Mouse (Mus musculus) adrenal gland, postnatal 36 days (tissue): Measurements from ENCODE around the gene Rpl27. TPM values are rescaled to one million over a fixed set of nuclear protein-coding genes. Genes with fewer than 3 reads are reported as not detected.
"Not testable (repeated sequence)": the region's sequence is repeated elsewhere in the genome, so short reads cannot be mapped to it uniquely, and the experiment has no call there.

Experiments
- DNase-seq, 2 experiments: peaks; one replicate each; pipeline ENCODE4 v3.0.0; 2021; ENCODE audit warnings: mixed read lengths in 1 of 2
- total RNA-seq, 2 experiments: library from RNA; stranded (reverse); gene quantifications; 2 replicates each; pipeline ENCODE4 v1.2.3; 2021

Rpl27 gene
- total RNA-seq, 2 experiments from 2014 or later = 77.7 to 94.3 TPM

DNA sequence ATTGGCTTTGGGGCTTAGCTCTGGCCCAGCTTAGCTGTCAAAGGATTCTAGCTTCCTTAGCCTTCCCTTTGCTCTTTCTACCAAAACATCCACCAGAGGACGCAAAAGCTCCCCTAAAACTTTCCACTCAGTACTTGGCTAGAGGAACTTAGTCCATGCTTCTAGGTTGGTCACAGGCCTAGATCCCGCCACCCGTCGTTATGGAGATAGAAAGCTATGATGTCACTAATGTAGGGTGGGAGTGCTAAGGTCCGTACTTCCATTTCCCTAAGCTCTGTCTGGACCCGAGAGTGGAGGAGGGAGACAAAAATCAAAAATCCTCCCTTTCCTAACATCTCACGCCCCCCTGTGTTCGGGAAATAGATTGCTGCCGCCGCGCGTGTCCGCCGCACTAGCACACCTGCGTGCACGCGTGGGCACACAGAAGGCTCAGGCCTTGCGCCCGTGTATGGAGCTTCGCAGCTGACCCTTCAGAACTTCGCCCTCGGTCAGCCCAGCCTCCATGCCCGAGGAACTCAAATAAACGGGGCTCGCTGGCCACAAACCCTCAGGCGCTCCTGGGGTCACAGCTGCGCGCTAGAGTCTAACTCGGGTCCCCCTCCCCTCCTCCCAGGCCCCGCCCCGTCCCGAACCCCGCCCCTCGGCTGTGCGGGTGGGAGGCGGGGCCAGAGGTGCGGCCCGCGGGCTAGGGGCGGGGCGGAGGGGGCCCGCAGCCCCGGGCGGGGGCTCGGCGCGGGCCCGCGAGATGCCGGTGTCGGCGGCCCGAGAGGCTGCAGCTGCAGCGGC lies 25.6 kb downstream of the Rpl27 start:
- DNase-seq = peak; percentile 76 to 87

DNA sequence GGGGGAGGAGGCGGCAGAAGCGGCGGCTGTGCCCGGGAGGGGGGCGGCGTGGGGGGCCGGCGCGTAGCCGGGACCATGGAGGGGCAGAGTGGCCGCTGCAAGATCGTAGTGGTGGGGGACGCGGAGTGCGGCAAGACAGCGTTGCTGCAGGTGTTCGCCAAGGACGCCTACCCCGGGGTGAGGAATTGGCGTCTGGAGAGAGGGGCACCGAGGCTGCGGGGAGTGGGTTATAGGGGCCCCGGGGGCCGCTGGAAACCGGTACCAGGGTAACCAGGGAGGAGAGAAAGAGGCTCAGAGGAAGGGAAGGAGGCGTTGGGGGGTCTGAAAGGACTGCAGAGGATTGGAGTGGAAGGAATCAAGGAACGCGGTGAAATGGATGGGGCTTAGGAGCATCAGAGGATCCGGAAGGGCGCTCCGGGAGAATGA lies 26.2 kb downstream of the Rpl27 start:
- no peak for DNase-seq

DNA sequence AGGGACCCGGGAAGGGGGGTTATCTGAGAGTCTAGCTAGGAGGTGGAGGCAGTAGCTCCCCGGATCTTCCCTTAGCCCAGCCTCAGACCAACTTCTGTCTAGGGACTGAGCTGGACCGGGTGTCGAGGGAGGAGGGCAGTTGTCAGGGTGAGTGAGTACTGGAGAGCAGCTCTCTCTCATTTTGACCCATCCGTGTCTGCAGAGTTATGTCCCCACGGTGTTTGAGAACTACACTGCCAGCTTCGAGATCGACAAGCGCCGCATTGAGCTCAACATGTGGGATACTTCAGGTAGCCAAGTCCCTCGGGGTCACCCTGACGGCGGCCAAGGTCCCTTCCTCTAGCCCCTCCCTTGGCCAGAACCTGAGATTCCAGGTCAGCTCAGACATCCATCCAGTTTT lies 26.6 kb downstream of the Rpl27 start:
- no peak for DNase-seq

DNA sequence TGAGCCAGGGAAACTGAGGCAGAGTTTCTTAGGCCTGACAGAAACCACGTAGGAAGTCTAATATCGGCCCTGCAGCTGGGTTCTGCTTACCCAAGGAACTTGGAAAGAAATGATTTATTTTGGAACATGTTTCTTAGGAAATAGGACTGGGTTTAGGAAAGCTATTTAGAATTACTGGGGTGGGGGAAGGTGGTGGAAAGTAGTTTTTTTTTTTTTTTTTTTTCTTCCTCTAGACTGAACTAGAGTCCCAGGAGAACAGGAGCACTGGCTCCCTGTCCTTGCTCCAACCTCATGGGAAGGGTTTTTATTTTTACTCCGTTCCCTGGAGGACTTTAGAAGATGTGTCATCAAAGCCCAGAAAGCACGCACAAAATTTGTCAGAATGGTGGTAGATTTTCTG lies 27.1 kb downstream of the Rpl27 start:
- no peak for DNase-seq

DNA sequence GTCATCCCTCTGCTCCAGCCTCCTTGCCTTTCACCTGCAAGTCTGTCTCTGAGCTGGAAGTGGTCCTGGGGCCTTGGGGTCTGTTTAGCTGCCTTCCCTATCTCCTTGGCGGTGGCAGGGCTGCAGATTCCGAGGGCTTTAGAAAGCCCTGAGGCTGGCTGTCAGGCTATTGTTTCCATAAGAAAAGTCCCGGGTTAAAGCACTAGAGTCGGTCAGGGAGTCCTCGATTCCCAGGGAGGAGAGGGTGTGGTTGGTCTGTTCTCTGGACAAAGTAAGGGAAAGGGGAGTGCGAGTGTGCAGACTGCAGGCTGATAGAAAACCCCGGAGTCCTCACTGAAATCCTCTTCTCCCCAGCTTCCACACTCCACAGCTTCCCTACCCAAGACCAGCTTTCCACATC lies 28.1 kb downstream of the Rpl27 start:
- DNase-seq = no peak

DNA sequence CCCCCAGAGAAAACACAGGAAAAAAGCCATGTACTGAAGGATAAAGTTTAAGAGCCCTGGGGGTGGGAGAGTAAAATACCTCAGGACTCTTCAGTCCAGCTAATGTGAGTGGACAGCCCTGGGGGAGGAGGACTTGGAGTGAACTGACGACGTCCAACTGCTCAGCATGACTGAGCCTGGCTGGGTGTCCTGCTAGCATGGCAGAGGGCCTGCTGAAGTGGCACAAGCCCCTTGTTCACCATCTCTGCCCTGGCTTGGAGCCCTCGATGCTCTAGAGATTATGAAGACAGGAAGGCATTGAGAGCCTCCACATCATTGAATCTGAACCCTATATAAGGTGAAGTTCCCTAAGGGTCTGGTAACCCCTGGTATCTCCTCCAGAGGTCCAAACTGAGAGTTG lies 29.8 kb downstream of the Rpl27 start:
- no peak for DNase-seq

DNA sequence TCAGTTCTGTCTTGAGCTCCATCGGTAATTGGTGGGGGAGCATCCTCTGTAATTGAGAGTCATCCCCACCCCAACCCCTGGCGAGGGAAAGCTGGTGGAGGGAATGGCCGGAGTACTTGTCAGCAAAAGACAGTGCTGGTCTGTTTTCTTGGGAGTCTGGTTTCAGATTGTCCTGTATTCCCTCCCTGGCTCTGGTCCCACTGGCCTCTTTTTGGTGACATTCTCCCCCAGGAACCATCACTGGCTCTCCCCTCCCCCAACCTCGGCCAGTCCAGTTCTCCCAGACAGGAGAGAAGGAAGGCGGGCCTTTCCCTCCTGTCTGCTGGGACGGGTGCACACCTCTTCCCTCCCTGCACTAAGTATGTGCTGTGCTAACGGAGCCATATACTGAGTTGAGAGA lies 30.2 kb downstream of the Rpl27 start:
- DNase-seq = no peak

DNA sequence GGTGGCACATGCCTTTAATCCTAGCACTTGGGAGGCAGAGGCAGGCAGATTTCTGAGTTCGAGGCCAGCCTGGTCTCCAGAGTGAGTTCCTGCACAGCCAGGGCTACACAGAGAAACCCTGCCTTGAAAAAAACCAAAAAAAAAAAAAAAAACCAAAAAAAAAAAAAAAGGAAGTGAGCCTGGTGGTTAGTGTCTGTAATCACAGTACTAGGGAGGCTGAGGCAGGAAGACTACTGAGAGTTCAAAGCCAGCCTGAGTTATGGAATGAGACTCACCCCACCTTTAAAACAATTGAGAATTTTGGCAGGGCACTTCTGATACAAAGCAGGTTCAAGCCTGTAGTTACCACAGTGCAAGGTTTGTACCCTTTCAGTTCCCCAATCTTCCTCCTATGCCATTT lies 31.6 kb downstream of the Rpl27 start:
- DNase-seq = not testable (repeated sequence)

DNA sequence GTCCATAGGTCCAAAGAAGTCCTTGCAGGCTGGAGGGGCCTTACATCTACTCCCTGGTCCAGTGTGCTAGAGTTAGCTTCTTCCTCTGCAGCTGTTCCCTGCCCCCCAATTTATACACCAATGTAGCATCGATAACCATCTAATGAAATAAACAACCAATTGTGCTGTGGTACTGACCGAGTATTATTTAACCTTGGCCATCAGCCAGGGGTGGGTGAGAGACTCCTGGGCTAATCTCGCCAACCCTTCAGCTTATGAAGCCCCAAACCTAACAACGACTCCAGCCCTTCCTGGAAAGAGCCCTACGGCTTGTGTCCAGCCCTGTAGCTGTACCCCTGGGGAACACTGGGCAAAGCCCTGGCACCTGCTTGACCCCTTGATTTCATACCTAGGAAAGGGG lies 32.2 kb downstream of the Rpl27 start:
- DNase-seq = no peak

DNA sequence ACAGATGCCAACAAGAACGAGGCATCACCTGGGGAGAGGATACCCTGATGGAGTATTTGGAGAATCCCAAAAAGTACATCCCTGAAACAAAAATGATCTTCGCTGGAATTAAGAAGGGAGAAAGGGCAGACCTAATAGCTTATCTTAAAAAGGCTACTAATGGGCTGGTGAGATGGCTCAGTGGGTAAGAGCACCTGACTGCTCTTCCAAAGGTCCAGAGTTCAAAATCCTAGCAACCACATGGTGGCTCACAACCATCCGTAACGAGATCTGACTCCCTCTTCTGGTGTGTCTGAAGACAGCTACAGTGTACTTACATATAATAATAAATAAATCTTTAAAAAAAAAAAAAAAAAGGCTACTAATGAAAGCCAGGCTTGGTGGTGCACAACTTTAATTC lies 34.3 kb downstream of the Rpl27 start:
- not testable (repeated sequence) for DNase-seq

DNA sequence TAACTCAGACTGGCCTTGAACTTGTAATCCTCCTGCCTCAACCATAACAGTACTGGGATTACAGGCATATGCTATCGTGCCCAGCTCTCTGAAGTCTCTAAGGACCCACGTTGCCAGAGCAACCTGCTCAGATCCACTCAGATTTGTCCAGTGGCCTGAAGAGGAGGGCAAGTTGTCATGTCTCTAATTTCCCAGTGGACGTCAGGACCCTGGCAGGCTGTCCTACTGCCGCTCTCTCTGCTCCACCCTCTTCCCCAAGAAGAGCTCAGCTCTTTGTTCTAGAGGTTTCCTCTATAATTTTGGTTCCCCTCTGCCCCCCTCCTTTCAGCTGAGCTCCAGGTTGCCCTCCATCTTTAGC lies 35.1 kb downstream of the Rpl27 start:
- no peak for DNase-seq

DNA sequence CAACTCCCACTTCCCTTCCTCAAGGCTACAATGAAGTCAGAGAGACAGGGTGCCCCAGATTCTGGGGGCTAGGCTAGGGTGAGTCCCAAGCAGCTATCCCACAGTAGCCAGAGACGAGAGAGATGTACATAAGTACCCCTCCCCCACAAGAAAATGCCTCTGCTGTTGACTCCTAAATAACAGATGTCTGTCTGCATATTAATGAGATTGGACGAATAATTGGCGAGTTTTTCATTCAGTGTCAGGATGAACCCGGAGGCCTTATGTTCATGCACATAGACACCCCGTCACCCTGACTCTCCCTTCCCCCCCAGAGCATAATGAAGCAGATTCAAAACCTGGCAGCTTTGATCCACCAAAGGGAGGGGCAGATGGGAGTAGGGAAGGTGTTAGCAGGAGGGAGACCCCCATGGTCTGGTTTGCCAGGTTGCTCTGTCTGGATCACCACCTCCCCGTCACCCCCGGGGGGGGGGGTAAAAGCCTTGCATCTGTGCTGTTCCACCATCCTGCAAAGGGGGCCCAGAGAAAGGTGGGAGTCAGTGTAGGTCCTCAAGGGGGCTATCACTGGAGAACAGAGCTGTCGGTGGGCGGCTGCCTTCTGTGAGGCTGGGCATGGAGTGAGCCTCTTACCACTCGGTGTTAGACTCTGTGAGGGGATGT lies 35.6 kb downstream of the Rpl27 start:
- no peak for DNase-seq

DNA sequence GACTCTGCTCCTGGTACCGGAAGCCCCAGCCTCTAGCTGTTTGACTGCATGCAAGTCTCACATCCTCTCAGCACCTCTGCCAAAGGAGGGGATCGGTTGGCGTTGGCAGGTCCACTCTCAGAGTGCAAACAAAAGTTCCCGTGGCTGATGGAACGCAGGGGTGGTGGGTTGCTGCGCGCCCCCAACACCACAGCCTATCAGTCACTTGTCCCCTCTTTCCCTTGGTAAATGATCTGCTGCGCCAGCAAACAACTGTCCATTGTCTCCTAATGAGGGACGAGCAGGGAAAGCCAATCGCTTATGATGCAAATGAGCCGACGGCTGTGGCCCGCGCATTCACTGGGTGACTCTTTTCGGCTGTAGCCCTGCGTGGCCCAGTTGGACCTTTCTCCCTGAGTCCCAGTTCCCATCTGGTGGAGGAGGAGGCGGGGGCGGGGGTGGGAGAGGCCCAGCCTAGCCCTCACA lies 37.1 kb downstream of the Rpl27 start:
- no peak for DNase-seq

DNA sequence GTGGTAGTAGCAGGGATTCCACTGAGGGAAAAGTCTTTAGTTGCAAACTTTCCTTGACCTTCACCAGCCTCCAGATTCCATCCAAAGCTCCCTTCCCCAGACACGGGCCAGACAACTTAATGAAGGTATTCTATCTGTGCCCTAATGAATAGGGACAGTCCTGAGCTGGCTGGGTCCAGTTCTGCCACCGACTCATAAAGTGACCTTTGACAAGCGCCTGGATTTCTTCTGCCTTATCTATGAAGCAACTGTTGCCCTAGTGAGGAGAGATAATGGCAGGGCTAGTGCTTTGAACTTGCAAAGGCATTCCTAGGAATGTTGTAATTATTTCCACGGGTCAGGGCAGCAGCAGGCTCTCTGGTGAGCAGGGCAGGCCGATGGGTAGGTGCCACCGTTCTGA lies 38.8 kb downstream of the Rpl27 start:
- no peak for DNase-seq

DNA sequence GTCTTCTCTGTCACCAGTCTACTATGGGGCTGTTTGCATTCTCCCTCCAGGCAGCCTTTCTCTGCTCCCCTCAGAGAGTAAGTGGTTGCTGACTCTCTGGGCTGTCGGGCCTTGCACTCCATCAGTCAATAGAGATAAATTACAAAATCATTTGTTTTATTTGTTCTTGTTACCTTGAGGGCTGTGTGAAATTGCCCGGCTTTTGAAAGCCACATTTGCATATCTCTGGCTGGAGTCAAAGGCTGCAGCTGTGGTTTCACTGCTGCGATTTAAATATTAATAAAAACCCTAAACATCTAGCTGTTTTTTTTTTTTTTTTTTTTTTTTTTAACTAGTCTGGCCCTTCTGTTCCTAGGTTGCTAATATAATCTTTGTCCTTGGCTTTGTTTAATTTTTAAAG lies 41.7 kb downstream of the Rpl27 start:
- DNase-seq = no peak

DNA sequence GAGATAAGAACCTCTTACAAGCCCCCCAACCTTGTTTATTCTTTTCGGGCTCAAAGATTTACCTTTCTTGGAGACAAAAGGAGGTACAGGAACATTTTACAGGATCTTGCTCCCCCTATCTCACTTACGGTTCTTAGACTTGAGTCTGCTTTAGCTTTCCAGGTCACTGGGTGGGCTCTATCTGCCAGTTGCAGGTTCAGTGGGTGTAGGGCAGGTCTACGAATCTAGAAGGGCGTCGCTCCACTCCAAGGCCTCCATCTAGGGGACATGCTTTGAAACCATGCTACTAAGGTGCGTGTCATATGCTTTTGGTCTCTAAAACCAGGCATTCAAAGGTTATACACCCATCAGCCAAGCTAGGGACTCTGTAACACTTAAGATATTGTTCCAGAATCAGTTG lies 42.1 kb downstream of the Rpl27 start:
- no peak for DNase-seq

DNA sequence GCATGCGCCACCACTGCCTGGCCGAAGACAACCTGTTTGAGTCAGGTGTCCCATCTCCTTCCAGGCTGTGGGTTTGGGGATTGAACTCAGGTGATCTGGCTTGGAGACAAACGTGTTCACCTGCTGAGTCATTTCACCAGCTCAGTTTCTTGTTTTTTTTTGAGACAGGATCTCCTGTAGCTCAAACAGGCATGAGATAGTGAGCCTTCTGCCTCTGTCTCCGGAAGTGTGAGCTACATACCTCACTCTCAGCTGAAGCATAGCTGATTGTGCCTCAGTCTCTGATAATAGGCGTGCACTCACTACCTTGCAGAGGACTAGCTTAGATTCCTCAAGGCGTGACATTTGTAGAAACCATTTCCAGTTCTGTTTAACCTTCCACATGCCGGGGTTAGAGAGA lies 42.7 kb downstream of the Rpl27 start:
- DNase-seq = no peak

DNA sequence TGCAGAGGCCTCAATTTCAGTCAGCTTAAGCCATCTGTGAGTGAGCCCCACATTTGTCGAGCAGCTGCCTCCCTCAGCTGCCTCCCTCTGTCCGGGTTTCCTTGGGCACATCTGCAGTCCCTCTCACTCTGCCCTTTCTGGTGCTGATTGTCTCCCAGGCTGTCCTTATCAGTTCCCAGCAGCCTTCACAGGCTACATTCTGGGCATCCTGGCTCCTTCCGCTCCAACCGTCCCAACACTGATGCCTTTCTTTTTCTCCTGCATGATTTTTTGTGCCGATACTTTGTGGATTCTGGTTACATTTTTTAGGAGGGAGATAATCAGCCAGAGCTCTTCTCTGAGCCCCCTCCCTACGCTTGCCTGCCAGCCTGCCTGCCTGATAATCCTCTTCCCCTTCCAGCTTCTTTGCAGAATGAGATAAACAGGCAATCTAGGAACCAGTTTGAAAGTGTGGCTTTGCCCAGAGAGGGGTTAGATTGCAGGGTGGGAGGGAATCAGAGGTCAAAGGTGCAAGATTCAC lies 43.5 kb downstream of the Rpl27 start:
- DNase-seq = no peak

DNA sequence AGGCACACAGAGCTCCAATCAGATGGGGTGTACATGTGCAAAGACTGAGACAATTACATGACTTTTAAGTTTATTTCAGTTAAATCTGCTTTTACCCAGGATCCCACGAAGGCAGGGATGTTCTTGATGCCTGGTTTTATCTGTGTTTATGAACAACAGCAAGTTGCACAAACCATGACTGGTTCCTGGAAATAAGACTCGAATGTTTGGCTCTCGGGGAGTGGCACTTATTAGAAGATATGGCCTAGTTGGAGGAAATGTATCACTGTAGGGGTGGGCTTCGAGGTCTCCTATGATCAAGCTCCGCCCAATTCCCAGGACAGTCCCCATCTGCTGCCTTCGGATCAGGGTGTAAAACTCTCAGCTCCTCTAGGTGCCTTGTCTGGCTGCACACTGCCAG lies 44.0 kb downstream of the Rpl27 start:
- no peak for DNase-seq
